Mouse (Mus musculus) lung, adult 2 months (tissue): Measurements from ENCODE around the gene Slc16a4.

ENCODE experiments used
- CTCF ChIP-seq: fragments of 200-500 bp; IDR thresholded peaks from 2 replicates; pipeline ENCODE4 v1.5.1; 2011; ENCODE audit warnings: mild to moderate bottlenecking, low read length, control low read depth; ENCODE audit not compliant: insufficient read depth
- POLR2A ChIP-seq: fragments of 200-500 bp; IDR thresholded peaks from 2 replicates; pipeline ENCODE4 v1.6.1; 2011; ENCODE audit warnings: low read depth, mild to moderate bottlenecking, control low read depth, low read length, borderline replicate concordance; ENCODE audit errors: extremely low read depth

GRCm38 (mm10) chr3:107253925-107254324 is 37.1 kb upstream of the Slc16a4 start:
- TF ChIP-seq CTCF (no peak), POLR2A (no peak)
